Mouse (Mus musculus) frontal cortex, postnatal 14 days (tissue): ENCODE data around the gene Rab4a.

Experiments
- DNase-seq, 2 experiments: peaks; one replicate each; pipeline ENCODE4 v3.0.0; 2022; ENCODE audit warnings: low spot score in 2 of 2

Rab4a gene

DNA sequence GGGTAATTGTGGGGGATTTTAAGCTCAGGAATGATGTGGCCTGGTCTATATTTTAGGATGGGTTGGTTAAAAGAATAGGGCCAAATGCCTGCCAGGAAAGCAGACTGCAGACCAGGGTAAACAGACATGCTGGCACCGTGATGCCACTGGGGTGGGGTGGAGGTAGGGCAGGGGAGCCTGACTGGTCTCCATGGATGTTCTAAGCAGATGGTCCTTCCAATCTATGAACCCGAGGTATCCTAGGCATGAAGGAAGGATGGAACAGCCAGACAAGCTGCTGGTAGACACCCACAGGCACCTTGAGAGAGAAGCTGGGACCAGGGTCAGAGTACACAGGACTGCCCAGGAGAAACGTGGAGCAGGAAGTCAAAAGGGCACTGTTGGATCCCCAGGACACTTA, 41.8 kb downstream of the Rab4a start:
- DNase-seq: no peak

DNA sequence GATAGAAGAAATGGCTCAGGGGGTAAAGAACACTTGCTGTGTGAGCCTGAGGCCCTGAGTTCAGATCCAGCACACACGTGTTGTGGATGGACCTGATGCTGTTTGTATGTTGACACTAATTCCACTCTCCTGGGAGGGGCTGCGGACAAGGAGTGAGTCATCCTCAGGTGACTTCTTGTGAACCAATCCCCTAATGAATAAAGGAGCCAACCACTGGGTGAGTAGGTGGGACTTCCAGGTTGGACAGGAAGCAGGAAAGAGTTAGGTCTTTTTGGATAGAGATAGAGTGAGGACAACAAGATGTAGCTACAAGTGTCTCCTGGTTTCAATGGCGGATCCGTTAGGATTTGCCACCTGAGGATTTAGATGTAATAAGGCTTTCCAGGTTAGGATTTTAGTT, 43.6 kb downstream of the Rab4a start:
- no peak for DNase-seq

DNA sequence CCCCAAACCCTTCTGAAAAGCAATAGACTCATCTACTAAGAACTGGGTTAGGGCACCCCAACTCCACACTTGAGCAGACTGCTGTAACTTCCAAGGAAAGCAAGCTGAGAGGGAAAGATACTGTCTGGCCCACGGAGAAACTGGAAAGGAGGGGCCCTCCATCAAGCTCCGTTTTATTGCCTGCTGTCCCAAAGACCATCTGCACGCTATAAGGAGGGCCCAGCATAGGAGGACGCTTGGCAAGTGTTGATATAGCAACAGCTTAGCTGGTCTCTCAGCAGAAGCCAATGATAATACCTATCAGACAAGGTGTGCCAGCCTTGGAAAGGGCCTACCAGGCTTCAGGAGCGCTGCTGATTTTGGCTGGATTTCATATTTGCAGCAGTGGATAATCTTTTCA, 45.8 kb downstream of the Rab4a start:
- DNase-seq: no peak

DNA sequence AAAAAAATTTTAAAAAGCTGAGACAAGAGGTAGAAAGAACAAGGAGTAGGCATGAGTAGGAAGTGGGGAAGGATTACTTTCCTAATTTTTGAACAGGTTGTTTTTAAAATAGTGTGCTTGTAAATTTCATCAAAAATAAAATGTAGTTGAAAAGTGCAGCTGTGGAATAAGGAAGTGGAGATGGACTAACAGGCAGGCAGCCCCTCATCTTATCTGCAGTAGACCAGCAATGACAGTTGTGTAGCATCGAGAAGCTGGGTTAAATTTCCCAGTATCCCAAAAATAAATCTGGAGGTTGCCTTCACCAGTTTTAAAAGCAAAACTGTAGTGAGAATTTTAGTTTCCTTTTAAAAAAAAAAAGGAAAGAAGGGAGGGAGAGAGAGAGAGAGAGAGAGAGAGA, 48.5 kb downstream of the Rab4a start:
- no peak for DNase-seq

DNA sequence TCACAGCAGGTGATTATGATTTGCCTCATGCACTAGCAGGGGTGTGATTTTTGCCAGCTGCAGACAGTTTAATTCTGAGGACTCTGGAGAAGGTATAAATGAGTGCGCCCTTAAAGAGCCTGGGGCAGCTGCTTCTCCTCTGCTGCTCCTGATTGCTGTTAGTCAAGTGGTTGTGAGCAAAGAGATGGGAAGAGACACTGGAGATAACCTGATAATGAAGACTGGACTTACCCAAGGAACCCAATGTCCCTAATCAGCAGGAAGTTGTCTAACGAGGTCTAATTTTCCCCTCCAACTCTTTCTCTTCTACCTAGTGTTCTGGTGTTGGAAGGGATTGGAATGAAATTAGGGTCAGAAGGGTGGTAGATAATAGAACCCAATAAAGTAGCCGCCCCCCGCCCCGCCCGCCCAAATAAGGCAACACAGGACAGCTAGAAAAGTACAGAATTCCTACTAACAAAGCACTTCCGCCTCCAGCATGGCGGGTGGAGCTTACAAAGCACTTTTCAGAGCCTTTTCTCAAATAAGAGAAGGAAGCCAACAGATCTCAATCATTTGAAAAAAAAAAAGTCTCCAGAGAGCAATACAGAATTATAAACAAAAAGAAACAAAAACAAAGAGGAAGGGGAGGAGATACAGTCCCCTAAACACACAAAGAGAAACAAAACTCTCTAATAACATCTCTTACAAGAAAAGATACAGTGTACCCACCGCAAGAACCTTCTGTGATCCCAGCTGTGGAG, 49.1 kb downstream of the Rab4a start:
- DNase-seq: no peak

DNA sequence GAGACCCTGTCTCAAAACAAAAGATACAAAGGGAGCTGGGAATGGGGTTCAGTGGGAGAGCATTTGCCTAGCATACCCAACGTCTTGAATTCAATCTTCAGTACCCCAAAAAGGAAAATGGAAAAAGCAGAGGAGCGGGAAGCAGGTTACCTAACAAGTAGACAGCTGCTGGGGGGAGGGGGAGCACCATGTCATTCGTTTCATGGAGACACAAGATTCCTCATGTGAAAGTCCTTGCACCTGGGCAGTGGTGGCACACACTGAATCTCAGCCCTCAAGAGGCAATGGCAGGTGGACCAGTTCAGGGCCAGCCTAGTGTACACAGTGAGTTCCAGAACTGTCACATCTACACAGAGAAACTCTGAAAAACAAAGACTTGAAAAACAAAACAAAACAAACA, 51.6 kb downstream of the Rab4a start:
- no peak for DNase-seq

DNA sequence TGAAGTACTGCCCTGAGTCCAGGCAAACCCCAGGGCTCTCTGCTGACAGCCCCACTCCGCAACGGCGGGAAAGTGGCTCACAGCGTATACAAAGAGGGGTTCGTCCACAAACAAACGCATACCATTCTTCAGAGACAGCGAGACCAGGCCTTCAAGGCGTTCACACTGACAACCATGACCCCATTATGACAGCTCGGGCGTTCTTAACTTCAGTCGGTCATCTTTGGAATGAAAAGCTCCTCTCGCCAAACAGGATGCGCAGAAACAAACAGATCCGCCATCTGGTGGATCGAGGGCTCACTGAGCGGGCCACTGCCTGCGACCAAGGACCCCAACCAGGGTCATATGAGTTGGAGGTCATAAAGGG, 52.8 kb downstream of the Rab4a start:
- DNase-seq: no peak

DNA sequence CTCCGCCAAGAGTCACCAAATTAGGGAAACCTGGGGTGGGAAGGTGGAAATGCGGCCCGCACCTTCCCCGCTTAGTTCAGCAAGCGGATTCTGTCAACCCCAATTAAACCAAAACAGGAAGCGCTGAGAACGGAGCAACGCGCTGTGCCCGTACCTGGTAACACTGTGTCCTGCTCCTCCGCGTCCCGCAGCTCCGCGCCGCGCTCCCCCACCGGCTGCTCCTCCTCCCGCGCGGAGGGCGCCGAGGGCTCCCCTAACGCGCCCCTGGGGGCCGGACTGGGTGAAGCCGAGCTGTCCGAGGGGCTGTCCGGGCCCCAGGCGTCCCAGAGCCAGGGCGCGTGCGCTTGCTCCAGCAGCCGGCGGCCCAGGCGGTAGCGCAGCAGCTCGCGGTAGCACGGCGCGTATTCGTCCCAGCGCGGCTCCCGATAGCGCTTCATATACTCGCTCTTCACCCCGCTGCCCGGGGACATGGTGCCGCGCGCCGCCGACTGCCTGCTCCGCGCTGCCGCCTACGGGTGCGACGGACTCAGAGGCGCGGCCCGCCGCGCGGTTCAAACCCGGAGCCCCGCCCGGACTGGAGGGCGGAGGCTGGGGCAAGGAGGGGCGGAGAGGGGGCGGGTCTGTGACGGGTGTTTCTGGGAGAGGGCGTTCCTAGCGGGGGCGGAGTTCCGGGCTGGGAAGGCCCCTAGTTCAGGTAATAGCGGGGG, 53.3 kb downstream of the Rab4a start:
- peak; percentile 80 to 85 for DNase-seq

DNA sequence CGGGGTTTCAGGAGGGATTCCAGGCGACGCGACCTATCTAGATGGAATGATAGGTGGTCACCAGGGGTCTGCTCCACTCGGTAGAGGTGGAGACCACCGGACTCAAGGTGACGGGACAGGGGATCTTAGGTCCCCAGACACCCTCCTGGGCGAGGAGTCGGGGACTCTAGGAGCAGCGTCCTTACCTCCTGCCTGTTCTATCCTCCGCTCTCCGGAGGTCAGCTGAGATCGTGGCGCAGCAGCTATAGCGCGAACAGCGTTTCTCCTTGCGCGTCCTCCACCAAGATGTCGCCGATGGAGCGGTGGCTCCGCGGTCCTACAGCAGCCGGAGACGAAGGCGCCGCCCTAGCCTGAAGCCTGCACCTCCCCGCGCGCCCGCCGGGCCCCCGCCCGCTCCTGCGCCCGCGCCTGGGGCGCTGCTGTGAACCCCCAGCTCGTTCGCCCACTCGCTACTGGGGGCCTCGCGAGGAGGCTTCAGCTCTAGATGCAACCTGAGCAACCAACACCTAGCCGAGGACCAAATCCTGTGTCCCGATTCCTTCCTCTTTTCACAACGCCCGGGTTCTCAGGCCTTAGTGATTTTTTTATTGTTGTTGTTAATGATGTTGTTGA, 54.0 kb downstream of the Rab4a start, which contains the start of gene Ccsap:
TSS of gene Ccsap (minus strand) at position 562 of the 612 bp plus-strand sequence.
- peak in 1 of 2 experiments; percentile 54 for DNase-seq

DNA sequence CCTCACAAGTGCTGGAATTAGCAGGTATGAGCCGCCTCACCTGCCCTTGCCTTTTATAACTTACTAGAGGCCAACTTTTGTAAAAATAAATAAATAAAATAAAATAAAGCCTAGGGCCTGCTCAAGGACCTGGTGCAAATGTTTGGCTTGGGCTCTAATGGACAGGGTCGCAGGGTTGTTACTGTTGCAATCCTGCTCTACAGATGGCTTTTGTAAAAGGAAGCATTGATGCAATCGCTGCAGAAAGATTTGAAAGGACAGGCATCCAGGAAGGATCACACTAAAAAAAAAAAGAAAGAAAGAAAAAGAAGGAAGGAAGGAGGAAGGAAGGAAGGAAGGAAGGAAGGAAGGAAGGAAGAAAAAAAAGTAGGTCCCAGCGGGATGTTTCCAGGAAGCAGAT, 54.6 kb downstream of the Rab4a start:
- DNase-seq: no peak

DNA sequence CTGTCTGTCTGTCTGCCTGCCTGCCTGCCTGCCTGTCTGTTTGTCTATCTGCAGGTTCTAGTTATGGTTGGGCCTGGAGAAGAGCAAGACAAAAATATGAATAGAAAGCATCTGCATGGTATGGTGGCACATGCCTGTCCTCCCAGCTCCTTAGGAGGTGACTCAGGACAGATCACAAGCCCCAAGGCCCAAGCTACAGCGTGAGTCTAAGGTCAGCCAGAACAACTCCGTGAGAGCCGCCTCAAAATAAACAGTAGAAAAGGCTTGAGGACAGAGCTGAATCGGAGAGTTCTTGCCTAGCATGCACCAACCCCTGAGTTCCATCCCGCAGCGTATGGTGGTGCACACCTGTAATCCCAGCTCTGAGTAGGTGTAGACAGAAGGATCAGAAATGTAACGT, 60.0 kb downstream of the Rab4a start:
- DNase-seq: no peak

DNA sequence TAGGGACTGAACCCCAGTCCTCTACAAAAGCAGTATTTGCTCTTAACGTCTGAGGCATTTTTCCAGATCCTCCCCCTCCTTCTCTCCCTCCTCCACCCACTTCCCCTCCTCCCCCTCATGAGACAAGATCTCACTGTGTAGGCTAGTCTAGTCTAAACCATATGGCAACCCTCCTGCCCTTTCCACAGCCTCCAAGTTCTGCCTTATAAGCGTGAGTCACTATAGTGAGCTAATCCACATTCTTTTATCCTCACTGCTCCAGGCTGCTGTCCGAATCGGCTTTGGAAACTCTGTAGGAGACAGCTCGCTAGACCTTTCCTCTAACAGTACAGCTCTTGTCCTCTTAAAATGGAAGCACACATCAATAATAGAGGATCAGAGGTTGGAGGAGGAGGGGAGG, 61.2 kb downstream of the Rab4a start:
- DNase-seq: no peak

DNA sequence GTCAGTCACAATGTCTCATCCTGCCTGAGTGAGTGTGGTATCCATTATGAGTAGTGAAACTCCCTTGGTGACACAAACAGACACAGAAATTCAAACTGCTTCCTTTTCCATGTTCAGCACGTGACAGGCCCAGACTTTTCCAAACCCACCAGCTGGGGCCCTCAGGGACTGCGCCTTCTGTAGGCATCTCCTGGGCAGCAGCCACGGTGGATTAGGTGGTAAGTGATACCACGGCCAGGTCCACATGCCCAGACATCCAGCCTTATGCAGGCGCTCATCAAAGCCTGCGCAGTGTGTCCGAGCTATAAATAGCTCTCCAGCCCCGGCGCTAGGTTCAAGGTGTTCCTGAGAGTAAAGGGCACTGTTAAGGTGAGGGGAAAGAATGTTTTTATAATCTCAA, 66.3 kb downstream of the Rab4a start:
- no peak for DNase-seq

DNA sequence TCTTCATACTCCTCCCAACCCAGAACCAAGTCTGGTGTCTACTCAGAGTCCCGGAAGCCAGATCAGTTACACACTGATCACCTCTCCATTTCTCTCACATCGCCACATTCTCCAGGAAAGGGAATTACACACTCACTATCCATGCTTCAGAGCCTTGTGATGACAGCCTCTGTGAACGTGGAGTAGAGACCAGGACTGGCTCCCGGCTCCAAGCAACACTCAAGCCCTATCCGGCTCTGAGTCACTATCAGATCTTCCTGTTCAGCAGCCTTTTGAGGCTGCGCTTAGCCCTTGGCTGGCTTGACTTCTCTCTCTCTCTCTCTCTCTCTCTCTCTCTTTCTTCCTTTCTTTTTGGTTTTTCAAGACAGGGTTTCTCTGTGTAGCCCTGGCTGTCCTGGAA, 67.6 kb downstream of the Rab4a start:
- DNase-seq: no peak

DNA sequence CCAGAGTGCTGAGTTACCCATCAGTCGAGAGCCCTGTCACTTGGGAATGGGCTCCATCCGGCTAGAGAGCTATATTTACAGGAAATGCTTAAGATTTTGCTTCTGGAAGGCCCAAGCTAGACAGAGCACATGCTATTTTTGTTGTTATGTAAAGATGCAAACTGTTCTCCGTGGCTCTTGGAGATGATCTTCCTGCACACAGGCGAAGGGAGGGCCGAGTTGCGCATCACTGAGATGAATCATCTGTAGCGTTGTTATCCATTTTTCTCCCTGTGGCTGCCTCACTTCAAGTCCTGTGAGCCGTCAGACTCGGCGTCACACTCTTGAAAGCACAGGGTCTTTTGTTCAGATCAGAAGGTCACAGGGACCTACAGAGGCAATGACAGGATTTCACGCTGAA, 68.5 kb downstream of the Rab4a start:
- DNase-seq: no peak

DNA sequence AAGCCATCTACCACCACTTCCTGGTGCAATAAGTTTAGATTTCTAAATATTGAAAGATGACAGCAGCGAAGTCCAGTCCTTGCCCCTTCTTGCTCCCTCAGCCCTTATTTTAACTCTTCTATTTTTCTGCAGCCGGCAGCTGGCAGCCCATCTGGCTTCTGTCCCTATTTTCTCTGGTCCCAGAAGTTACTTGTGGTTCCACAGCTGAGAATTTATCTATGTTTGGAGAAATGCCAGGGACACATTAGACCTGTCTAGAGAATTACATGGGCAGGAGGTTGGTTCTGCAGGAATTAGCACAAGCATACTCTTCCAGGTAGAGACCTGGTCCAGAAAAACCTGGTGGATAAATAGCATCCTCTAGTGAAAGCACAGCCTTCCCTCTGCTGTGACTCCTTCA, 72.1 kb downstream of the Rab4a start:
- no peak for DNase-seq

DNA sequence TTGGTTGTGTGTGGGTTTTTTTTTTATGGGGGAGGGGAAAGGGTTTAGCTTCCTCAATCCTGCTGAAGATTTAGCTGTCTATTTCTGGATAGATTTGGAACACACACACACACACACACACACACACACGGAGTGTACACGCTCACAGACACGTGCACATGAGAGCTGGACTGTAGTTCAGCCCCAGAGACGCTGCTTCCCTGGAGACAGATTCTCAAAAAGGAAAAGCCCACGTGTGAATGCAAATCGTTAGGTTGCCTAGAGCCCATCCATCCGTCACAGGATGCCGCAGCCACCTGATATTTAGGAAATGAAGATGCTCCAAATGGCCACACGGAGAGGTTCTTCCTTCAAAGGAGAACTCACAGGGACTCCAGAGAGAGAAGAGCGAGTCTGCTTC, 74.5 kb downstream of the Rab4a start:
- peak; percentile 68 to 82 for DNase-seq

DNA sequence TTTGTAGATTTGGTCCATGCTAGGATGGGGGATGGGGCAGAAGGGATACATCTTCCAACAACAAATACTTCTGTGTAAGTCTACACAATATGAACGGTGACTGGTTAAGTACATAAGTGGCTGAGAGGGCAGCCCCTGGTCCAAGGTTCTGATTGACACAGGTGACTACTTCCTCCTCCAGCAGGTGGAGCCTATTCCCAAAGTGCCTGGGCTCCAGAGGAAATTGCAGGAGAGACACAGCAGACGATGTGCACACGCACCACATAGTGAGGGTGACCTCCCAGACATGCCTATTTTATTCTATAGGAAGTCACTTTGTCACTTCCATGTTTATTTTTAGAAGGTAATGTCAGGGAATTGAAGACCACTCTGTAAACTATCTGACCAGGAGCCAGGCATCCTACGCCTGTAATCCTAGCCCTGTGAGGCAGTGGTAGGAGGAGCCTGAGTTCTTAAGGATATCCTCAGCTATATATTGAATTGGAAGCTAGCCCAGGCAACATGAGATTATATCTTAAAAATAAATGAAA, 75.1 kb downstream of the Rab4a start:
- DNase-seq: no peak

DNA sequence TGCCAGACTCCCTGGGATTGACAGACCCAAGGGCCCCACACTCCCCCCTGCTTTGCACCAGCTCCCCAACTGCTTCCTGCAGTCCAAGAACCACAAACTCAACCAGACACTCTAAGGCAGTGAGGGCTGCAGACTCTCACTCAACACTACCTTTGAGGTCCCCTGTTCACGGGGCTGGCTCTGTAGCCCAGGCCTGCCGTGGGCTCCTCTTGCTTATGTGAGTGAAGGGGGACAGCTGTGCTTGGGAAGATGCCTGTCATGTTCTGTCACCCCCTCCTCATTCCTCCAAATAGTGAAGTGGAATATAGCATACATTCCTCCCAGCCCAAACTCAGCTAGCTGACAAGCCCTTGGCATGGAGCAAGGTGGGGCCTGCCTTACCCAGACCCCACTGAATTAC, 76.6 kb downstream of the Rab4a start:
- no peak for DNase-seq

DNA sequence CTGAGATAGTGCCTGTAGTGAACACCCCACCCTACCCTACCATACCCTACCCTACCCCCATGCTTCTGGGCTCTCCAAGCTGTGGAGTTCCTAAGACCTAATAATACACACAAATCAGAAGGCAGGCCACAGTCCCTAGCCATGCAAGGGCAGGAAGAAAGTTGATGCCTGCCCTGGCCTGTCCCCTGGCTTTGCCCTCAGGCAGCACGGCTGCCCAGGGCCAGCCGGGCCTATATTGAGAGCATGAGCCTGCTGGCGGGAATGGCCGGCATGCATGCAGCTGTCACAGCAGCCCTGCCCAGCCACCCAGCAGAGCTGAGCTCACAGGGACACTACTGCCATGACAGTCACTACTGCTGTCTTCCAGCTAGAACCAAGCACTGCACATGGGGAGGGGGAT, 77.3 kb downstream of the Rab4a start:
- DNase-seq: no peak
